Comparison of ENCODE assay signal across 25 mouse cellular contexts in the genomic region with DNA sequence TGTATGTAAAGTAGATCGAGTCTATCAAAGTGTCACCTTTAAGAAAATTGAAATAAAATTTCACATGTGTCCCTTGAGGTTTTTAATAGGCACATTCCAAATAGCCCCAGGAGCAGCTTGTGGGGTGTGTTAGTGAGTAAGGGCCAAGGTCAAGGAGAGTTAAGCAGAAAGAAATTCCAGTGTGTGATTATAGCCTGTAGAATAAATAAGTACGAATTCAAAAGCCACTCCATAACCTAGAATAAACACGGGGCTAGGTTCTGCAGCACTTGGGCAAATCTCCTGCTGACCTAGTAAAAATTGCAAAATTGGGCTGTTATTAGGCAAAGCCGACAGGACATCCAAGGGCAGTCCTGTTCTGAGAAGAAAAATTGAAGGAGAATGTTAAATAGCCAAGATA.
"Had no signal": no experiment of that assay in that cellular context is flagged by ENCODE, and none has a peak within 500 bp of the region (broad histone marks: within the 10 kb centered on the region; RNA-seq: fewer than 3 reads in every experiment).

No protein-coding gene starts in this region.

- H3K27me3 ChIP-seq: heart, embryonic 13.5 days; heart, embryonic 15.5 days; hindbrain, embryonic 13.5 days; hindbrain, embryonic 15.5 days; kidney, embryonic 15.5 days; limb, embryonic 15.5 days had no signal

- H3K4me1 ChIP-seq: heart, embryonic 13.5 days; heart, embryonic 15.5 days; hindbrain, embryonic 15.5 days had no signal

- DNase-seq: forebrain, postnatal 0 days; gastrocnemius, postnatal 14 days; gastrocnemius, postnatal 36 days; heart, adult 11 months; heart, adult 2 months; heart, postnatal 14 days; heart, postnatal 36 days; kidney, adult 11 months; kidney, adult 2 months; kidney, adult 9 months; kidney, postnatal 14 days; kidney, postnatal 36 days; layer of hippocampus, adult 9-11 months; layer of hippocampus, postnatal 36 days had no signal

- H3K4me2 ChIP-seq: heart, embryonic 11.5 days; heart, embryonic 13.5 days; heart, embryonic 15.5 days; hindbrain, embryonic 13.5 days; hindbrain, embryonic 15.5 days; kidney, embryonic 15.5 days; limb, embryonic 15.5 days had no signal

- H3K9ac ChIP-seq: forebrain, postnatal 0 days; heart, embryonic 13.5 days; heart, embryonic 15.5 days; hindbrain, embryonic 13.5 days; hindbrain, embryonic 15.5 days; kidney, embryonic 15.5 days; limb, embryonic 15.5 days had no signal

- H3K4me3 ChIP-seq: heart, adult 2 months; heart, embryonic 13.5 days; heart, embryonic 15.5 days; hindbrain, embryonic 13.5 days; hindbrain, embryonic 15.5 days; kidney, embryonic 15.5 days; left cerebral cortex, adult 2 months; limb, embryonic 15.5 days had no signal

- H3K9me3 ChIP-seq: heart, embryonic 13.5 days; heart, embryonic 15.5 days; hindbrain, embryonic 13.5 days; hindbrain, embryonic 15.5 days; kidney, embryonic 15.5 days; limb, embryonic 15.5 days had no signal

- ATAC-seq: forebrain, postnatal 0 days; hindbrain, postnatal 0 days; intestine, embryonic 16.5 days had no signal

- H3K27ac ChIP-seq: heart, adult 2 months; heart, embryonic 13.5 days; heart, embryonic 15.5 days; hindbrain, embryonic 13.5 days; hindbrain, embryonic 15.5 days; hindbrain, postnatal 0 days; kidney, embryonic 15.5 days; kidney, postnatal 0 days; left cerebral cortex, adult 2 months had no signal
